Mouse (Mus musculus) E14TG2a.4 (cell line): ENCODE results near the gene Selenbp1.
A peak's percentile ranks its signal among the peaks of the same experiment; 100 is the strongest.
"Not testable (repeated sequence)": the region's sequence is repeated elsewhere in the genome, so short reads cannot be mapped to it uniquely, and the experiment has no call there.

Experiments
- H3K27me3 ChIP-seq: 2 replicates; pipeline ENCODE4 v1.6.1; 2014; ENCODE audit warnings: low read length, control low read depth; ENCODE audit not compliant: insufficient read depth
- H3K36me3 ChIP-seq: 2 replicates; pipeline ENCODE4 v1.6.1; 2014; ENCODE audit warnings: low read length, control low read depth; ENCODE audit not compliant: insufficient read depth
- H3K4me1 ChIP-seq: replicated peaks from 2 replicates; pipeline ENCODE4 v1.6.1; 2014; ENCODE audit warnings: low read depth, low read length, control low read depth
- H3K4me3 ChIP-seq: replicated peaks from 2 replicates; pipeline ENCODE4 v1.5.1; 2014; ENCODE audit warnings: mild to moderate bottlenecking, low read length
- H3K9me3 ChIP-seq: 2 replicates; pipeline ENCODE4 v1.6.1; 2014; ENCODE audit warnings: low read length, control low read depth
- CTCF ChIP-seq: conservative IDR thresholded peaks from 2 replicates; pipeline ENCODE4 v1.5.1; 2014; ENCODE audit warnings: low read length
- NANOG ChIP-seq: IDR thresholded peaks from 2 replicates; pipeline ENCODE4 v1.6.1; 2014; ENCODE audit warnings: borderline replicate concordance, low read length, mixed read lengths
- POU5F1 ChIP-seq: IDR thresholded peaks from 2 replicates; pipeline ENCODE4 v1.6.1; 2014; ENCODE audit warnings: low read length, borderline replicate concordance

Gene Selenbp1

GRCm38 (mm10) chr3:94913801-94914200 is 19.1 kb upstream of the Selenbp1 start:
- peaks cover under 1% of the 10 kb centered on the region for H3K27me3 ChIP-seq
- TF ChIP-seq CTCF (no peak), POU5F1 (no peak), NANOG (no peak)
- peaks cover 17% of the 10 kb centered on the region for H3K4me1 ChIP-seq
- no peaks in the 10 kb centered on the region for H3K36me3 ChIP-seq
- no peaks in the 10 kb centered on the region; the same call in 1 of the 2 replicates for H3K9me3 ChIP-seq
- no peak overlapping the region for H3K4me3 ChIP-seq

GRCm38 (mm10) chr3:94915903-94916741 is 16.7 kb upstream of the Selenbp1 start:
- peaks cover 21% of the 10 kb centered on the region for H3K4me1 ChIP-seq
- H3K36me3 ChIP-seq = no peaks in the 10 kb centered on the region
- no peaks in the 10 kb centered on the region; the same call in 1 of the 2 replicates for H3K9me3 ChIP-seq
- no peak for TF ChIP-seq CTCF
- no peak for TF ChIP-seq NANOG
- no peak for TF ChIP-seq POU5F1
- H3K27me3 ChIP-seq = peaks cover 6% of the 10 kb centered on the region
- no peak overlapping the region for H3K4me3 ChIP-seq

GRCm38 (mm10) chr3:94917816-94918361 is 15.0 kb upstream of the Selenbp1 start:
- Histone ChIP-seq H3K4me3 (peak overlapping the region; percentile 50; the same call in 1 of the 2 replicates), H3K27me3 (peaks cover 14% of the 10 kb centered on the region), H3K9me3 (no peaks in the 10 kb centered on the region; the same call in 1 of the 2 replicates), H3K36me3 (no peaks in the 10 kb centered on the region), H3K4me1 (peaks cover 21% of the 10 kb centered on the region)
- TF ChIP-seq NANOG (no peak), CTCF (no peak), POU5F1 (no peak)

GRCm38 (mm10) chr3:94918845-94919244 is 14.0 kb upstream of the Selenbp1 start:
- Histone ChIP-seq H3K36me3 (no peaks in the 10 kb centered on the region), H3K9me3 (no peaks in the 10 kb centered on the region; the same call in 1 of the 2 replicates), H3K4me3 (no peak overlapping the region), H3K27me3 (peaks cover 15% of the 10 kb centered on the region), H3K4me1 (peaks cover 21% of the 10 kb centered on the region)
- no peak for TF ChIP-seq NANOG
- TF ChIP-seq POU5F1 = no peak
- no peak for TF ChIP-seq CTCF

- Histone ChIP-seq H3K4me1 (peaks cover 24% of the 10 kb centered on the region), H3K4me3 (no peak overlapping the region), H3K27me3 (peaks cover 21% of the 10 kb centered on the region), H3K9me3 (no peaks in the 10 kb centered on the region), H3K36me3 (no peaks in the 10 kb centered on the region)
- TF ChIP-seq NANOG (no peak), POU5F1 (no peak), CTCF (no peak)
These were observed 11.8 kb upstream of the Selenbp1 start for GRCm38 (mm10) chr3:94921104-94921503.

GRCm38 (mm10) chr3:94922333-94922732 is 10.5 kb upstream of the Selenbp1 start:
- no peak for TF ChIP-seq POU5F1
- TF ChIP-seq CTCF = no peak
- TF ChIP-seq NANOG = no peak
- no peak overlapping the region for H3K4me3 ChIP-seq
- H3K4me1 ChIP-seq = peaks cover 28% of the 10 kb centered on the region
- no peaks in the 10 kb centered on the region for H3K36me3 ChIP-seq
- H3K27me3 ChIP-seq = peaks cover 21% of the 10 kb centered on the region
- no peaks in the 10 kb centered on the region for H3K9me3 ChIP-seq

GRCm38 (mm10) chr3:94924688-94925087 is 8.2 kb upstream of the Selenbp1 start:
- Histone ChIP-seq H3K36me3 (no peaks in the 10 kb centered on the region), H3K4me3 (no peak overlapping the region), H3K27me3 (peaks cover 16% of the 10 kb centered on the region), H3K9me3 (no peaks in the 10 kb centered on the region), H3K4me1 (peaks cover 10% of the 10 kb centered on the region)
- no peak for TF ChIP-seq NANOG
- no peak for TF ChIP-seq POU5F1
- TF ChIP-seq CTCF = no peak

GRCm38 (mm10) chr3:94926301-94926736 is 6.5 kb upstream of the Selenbp1 start:
- not testable (repeated sequence) for H3K36me3 ChIP-seq, H3K4me3 ChIP-seq, H3K9me3 ChIP-seq
- peak; percentile 35; the same call in 1 of the 2 replicates for TF ChIP-seq NANOG
- Histone ChIP-seq H3K27me3 (peaks cover 15% of the 10 kb centered on the region), H3K4me1 (peaks cover 12% of the 10 kb centered on the region)

GRCm38 (mm10) chr3:94928979-94929378 is 3.9 kb upstream of the Selenbp1 start:
- peaks cover 22% of the 10 kb centered on the region for H3K4me1 ChIP-seq
- H3K27me3 ChIP-seq, H3K4me3 ChIP-seq, H3K9me3 ChIP-seq, H3K36me3 ChIP-seq: not testable (repeated sequence)

GRCm38 (mm10) chr3:94930386-94931266 is 2.2 kb upstream of the Selenbp1 start:
- not testable (repeated sequence) for H3K4me3 ChIP-seq, H3K9me3 ChIP-seq, H3K27me3 ChIP-seq, H3K36me3 ChIP-seq
- peaks cover 22% of the 10 kb centered on the region for H3K4me1 ChIP-seq

GRCm38 (mm10) chr3:94931427-94932082 is 1.3 kb upstream of the Selenbp1 start:
- not testable (repeated sequence) for H3K36me3 ChIP-seq, H3K4me3 ChIP-seq, H3K9me3 ChIP-seq, H3K27me3 ChIP-seq
- peaks cover 17% of the 10 kb centered on the region for H3K4me1 ChIP-seq
